Mouse (Mus musculus) bone marrow, adult 2 months (tissue): ENCODE measurements around the gene Arid1a.
A peak's percentile ranks its signal among the peaks of the same experiment; 100 is the strongest.

Experiments
- CTCF ChIP-seq: fragments of 200-500 bp; IDR thresholded peaks from 2 replicates; pipeline ENCODE4 v1.5.1; 2011; ENCODE audit warnings: low read length, control low read depth; ENCODE audit not compliant: control insufficient read depth, insufficient read depth
- POLR2A ChIP-seq: fragments of 200-500 bp; IDR thresholded peaks from 2 replicates; pipeline ENCODE4 v1.6.1; 2011; ENCODE audit warnings: low read depth, mild to moderate bottlenecking, control low read depth, low read length, borderline replicate concordance; ENCODE audit not compliant: control insufficient read depth

DNA sequence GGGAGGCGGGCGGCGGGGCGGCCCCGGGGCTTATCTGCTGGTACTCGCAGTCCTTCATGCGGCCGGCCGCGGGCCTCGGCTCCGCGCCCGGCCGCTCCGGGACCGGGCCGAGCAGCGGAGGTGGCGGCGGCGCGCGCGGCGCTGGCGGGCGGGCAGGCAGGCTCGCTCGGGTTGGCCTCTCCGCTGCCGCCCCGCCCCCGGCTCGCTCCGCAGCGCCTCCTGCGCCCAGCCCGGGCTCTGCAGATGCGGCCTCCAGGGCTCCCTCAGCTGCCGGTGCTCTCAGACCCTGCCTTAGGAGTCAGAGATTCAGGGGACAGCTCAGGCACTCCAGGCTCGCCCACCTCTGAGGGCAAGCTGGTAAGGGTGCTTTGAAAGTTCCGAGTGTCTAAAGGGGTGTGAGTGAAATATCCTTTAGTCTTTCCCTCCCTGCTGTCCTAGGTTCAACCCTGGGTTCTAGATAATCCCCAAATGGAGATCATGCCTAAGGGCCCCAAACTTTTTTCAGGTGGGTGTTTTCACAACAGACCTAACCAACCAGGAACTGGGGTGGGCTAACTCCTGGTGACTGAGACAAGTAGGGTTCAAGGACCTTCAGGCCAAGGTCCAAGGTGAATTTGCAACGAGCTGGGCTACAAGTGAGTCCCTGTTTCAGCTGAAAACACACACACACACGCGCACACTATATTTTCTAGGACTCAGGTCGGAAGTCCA, 123.1 kb downstream of the Arid1a start:
- TF ChIP-seq CTCF, result peak; percentile 63
- TF ChIP-seq POLR2A, result 0 out of 2 replicates have a peak, but pooled peaks have one; percentile 33
